Mouse (Mus musculus) heart, embryonic 11.5 days (tissue): ENCODE results near the gene Sipa1. TPM values are rescaled to one million over a fixed set of nuclear protein-coding genes. Genes with fewer than 3 reads are reported as not detected.

ENCODE experiments used
- ATAC-seq: fragments of 200-750 bp; cut with Nextera tagmentation; replicated peaks from 2 replicates; pipeline ENCODE4 v1.8.0; 2017; ENCODE audit warnings: moderate library complexity; ENCODE audit not compliant: insufficient number of reproducible peaks, low FRiP score, low TSS enrichment
- H3K27ac ChIP-seq: fragments of 300-500 bp; sonication (generic); 2 replicates; pipeline ENCODE4 v1.5.1; 2014; ENCODE audit warnings: mild to moderate bottlenecking, low read depth, low read length
- H3K27me3 ChIP-seq: fragments of 300-500 bp; sonication (generic); 2 replicates; pipeline ENCODE4 v1.6.1; 2014; ENCODE audit warnings: mild to moderate bottlenecking, low read length, mixed read lengths; ENCODE audit not compliant: control insufficient read depth, insufficient read depth
- H3K36me3 ChIP-seq: fragments of 300-500 bp; sonication (generic); 2 replicates; pipeline ENCODE4 v1.6.1; 2014; ENCODE audit warnings: mild to moderate bottlenecking, low read length, moderate library complexity, mixed read lengths; ENCODE audit not compliant: control insufficient read depth, insufficient read depth
- H3K4me1 ChIP-seq: fragments of 300-500 bp; sonication (generic); 2 replicates; pipeline ENCODE4 v1.6.1; 2014; ENCODE audit warnings: low read length; ENCODE audit not compliant: control insufficient read depth, insufficient read depth
- H3K4me2 ChIP-seq: fragments of 300-500 bp; sonication (generic); 2 replicates; pipeline ENCODE4 v1.6.1; 2014; ENCODE audit warnings: mild to moderate bottlenecking, moderate library complexity
- H3K4me3 ChIP-seq: fragments of 300-500 bp; sonication (generic); 2 replicates; pipeline ENCODE4 v1.5.1; 2014; ENCODE audit warnings: low read depth, low read length
- H3K9ac ChIP-seq: fragments of 300-500 bp; sonication (generic); 2 replicates; pipeline ENCODE4 v1.6.1; 2014; ENCODE audit warnings: mild to moderate bottlenecking, low read depth, low read length, moderate library complexity
- H3K9me3 ChIP-seq: fragments of 300-500 bp; sonication (generic); replicated peaks from 2 replicates; pipeline ENCODE4 v1.6.1; 2016; ENCODE audit warnings: low read length; ENCODE audit not compliant: control insufficient read depth
- WGBS: fragments of 180-500 bp; shearing (Covaris S2); extraction: QIAGEN DNeasy Blood & Tissue Kit; methylation state at CpG from one replicate; pipeline ENCODE4 v1.1.7; 2014; ENCODE audit not compliant: insufficient replicate concordance; 5-methylcytosine and 5-hydroxymethylcytosine counted together
- polyA plus RNA-seq: library from polyadenylated mRNA; unstranded; fragments of >200 nt; fragmentation: Nextera tagmentation; extraction: Ambion mirVana; gene quantifications from 2 replicates; pipeline ENCODE4 v1.2.1, GENCODE M21; 2014

The Sipa1 gene
- polyA plus RNA-seq, 1 experiment from 2014 or later = 15.8 TPM

DNA sequence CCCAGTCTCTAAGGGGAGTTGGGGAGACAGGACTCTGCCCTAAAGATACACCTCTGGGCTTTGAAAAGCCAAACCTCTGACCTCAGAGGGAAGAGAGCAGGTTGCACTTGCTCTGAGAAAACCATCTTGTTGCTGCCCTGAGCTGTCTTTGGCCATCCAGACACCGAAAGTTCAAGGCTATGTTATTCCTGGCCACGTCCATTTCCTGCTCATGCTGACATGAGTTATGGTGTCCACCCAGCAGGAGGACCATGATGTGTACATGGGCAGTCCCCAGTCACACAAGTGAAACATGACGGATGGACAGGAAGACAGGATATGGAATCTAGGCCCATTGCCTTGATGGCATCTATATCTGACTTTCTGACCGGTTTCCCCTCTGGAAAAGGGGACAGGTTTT lies 16.9 kb upstream of the Sipa1 start:
- H3K27me3 ChIP-seq = no peaks in the 10 kb centered on the region
- H3K9me3 ChIP-seq = no peaks in the 10 kb centered on the region
- no peaks in the 10 kb centered on the region for H3K4me1 ChIP-seq
- H3K36me3 ChIP-seq = peaks cover 56% of the 10 kb centered on the region
- H3K9ac ChIP-seq = no peak overlapping the region
- H3K4me2 ChIP-seq = no peak overlapping the region
- H3K27ac ChIP-seq = no peak overlapping the region
- no peak overlapping the region for H3K4me3 ChIP-seq
- no peak for ATAC-seq
- 83% methylated on average over 4 of the region's 4 CpGs for WGBS

DNA sequence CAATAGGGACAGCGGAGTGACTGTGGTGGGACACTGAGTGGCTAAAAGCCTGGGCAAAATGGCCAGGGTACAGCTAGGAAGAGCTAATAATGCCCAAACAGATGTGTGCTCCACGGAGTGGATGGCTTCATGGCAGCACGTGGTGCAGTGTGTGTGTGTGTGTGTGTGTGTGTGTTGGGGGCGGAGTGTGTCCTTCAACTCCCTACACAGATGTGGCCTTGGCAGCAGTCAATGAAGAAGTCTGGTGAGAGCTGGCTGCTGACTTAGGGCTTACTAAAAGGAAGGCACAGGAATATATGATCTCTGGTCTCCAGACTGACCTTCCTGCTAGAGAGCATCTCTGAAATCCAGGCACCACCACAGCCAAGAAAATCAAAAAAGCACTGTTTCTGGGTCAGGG lies 4.9 kb upstream of the Sipa1 start:
- H3K27me3 ChIP-seq = no peaks in the 10 kb centered on the region
- H3K4me1 ChIP-seq = peaks cover 11% of the 10 kb centered on the region; the same call in 1 of the 2 replicates
- H3K9me3 ChIP-seq = no peaks in the 10 kb centered on the region
- WGBS = 86% methylated on average over 4 of the region's 4 CpGs
- H3K36me3 ChIP-seq = peaks cover 45% of the 10 kb centered on the region
- no peak overlapping the region for H3K9ac ChIP-seq
- H3K4me2 ChIP-seq = no peak overlapping the region
- H3K27ac ChIP-seq = no peak overlapping the region
- no peak for ATAC-seq
- H3K4me3 ChIP-seq = no peak overlapping the region

DNA sequence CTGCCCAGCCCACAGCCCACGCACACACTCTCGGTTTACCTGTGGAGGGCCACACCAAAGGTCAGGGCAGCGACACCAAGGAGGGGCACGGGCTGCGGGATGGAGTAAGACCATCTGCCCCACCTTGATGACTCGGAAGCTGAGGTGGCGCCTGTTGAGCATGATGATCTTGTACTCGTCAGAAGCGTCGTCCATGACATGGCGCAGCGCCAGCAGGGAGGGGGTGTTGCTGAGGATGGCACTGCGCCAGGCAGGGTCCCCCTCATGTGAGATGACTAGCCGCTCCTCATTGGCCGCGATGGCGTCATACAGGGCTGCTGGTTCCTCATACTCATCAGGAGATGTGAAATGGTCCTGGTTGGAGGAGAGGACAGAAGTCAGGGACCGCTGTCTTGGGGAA lies 2.9 kb upstream of the Sipa1 start:
- Histone ChIP-seq H3K9ac (no peak overlapping the region), H3K4me1 (peaks cover 25% of the 10 kb centered on the region), H3K4me3 (no peak overlapping the region), H3K4me2 (no peak overlapping the region), H3K27me3 (no peaks in the 10 kb centered on the region), H3K9me3 (no peaks in the 10 kb centered on the region), H3K27ac (no peak overlapping the region), H3K36me3 (peaks cover 31% of the 10 kb centered on the region)
- WGBS = 92% methylated on average over 18 of the region's 18 CpGs
- ATAC-seq = no peak

DNA sequence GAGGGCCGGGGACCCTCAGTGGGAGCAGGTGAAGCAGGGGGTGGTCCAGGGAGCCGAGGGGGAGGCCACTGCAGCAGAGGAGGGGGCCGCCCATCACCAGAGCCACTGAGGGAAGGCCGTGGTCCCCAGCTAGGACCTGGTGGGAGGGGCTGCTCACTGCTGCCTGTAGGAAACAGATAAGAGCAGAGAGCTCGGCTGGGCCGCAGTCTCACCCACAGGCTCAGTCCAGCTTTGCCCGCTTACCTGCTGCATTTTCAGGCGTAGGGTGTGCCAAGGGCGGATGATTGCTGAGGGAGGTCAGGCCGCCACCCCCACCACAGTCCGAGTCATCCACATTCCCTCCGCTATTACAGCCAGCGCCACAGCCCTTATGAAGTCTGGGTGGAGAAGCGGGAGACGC lies 2.0 kb upstream of the Sipa1 start:
- H3K36me3 ChIP-seq = peaks cover 27% of the 10 kb centered on the region
- no peak overlapping the region for H3K4me3 ChIP-seq
- H3K4me1 ChIP-seq = peaks cover 28% of the 10 kb centered on the region
- H3K9ac ChIP-seq = peak overlapping the region; percentile 18; the same call in 1 of the 2 replicates
- WGBS = 60% methylated on average over 15 of the region's 15 CpGs
- H3K27me3 ChIP-seq = no peaks in the 10 kb centered on the region
- peak overlapping the region; percentile 11 for H3K27ac ChIP-seq
- H3K4me2 ChIP-seq = peak overlapping the region; percentile 19; the same call in 1 of the 2 replicates
- ATAC-seq = peak; percentile 71
- no peaks in the 10 kb centered on the region for H3K9me3 ChIP-seq

DNA sequence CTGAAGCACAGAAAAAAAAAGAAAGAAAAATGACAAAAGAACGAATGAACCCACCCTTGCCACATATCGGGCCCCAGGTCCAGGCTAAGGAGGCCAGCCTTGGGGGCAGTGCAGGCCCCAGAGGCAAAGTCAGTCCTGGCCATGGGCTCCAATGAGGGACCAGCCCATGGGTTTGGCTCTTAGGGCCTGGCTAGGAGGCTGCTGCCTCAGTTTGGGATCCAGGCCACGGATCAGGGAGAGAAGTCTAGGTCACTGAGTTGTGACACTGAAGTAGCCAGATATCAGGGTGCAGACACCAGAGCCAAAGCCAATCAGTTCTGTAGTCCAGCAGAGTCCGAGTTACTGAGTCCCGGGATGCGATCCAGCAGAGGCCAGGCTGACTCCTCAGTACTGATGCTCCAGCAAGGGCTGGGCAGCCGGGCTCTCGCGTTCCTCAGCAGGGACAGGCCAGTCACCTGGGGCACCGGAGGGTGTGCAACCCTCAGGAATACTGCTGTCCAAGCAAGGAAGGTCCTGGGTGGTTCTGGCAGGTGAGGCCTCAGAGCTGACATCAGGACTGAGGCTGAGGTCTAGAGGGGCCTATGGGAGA lies 1.3 kb upstream of the Sipa1 start:
- peaks cover 28% of the 10 kb centered on the region for H3K4me1 ChIP-seq

DNA sequence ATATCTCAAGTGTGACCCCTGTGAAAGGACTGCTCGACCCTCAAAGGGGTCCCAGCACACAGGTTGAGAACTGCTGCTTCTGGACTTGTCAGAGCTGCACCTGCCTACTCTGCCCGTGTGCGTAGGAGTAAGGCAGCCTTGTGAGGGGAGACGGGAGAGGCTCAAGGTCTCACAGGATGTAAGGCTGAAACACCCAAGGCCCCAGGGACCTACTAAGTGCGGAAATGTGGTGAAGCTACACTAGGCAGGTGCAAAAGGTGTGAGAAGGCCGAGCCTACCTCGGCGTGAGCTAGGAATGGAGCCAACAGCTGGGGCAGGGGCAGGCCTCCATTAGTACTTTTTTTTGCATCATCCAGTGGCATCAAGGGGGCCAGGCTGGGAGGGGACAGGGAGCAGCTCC lies 1.2 kb downstream of the Sipa1 start:
- Histone ChIP-seq H3K4me1 (peaks cover 28% of the 10 kb centered on the region), H3K27ac (peak overlapping the region; percentile 86), H3K9ac (peak overlapping the region; percentile 72), H3K36me3 (peaks cover 26% of the 10 kb centered on the region), H3K4me3 (peak overlapping the region; percentile 55), H3K27me3 (no peaks in the 10 kb centered on the region), H3K4me2 (peak overlapping the region; percentile 83), H3K9me3 (no peaks in the 10 kb centered on the region)
- ATAC-seq = no peak
- 64% methylated on average over 8 of the region's 8 CpGs for WGBS

More for the DNA sequence above, 1.3 kb upstream of the Sipa1 start:
- 83% methylated on average over 10 of the region's 10 CpGs for WGBS
- no peaks in the 10 kb centered on the region for H3K9me3 ChIP-seq
- no peaks in the 10 kb centered on the region for H3K27me3 ChIP-seq
- peaks cover 27% of the 10 kb centered on the region for H3K36me3 ChIP-seq
- H3K27ac ChIP-seq = no peak overlapping the region
- no peak overlapping the region for H3K4me3 ChIP-seq
- H3K4me2 ChIP-seq = no peak overlapping the region; the same call in 1 of the 2 replicates
- H3K9ac ChIP-seq = no peak overlapping the region
- no peak for ATAC-seq

DNA sequence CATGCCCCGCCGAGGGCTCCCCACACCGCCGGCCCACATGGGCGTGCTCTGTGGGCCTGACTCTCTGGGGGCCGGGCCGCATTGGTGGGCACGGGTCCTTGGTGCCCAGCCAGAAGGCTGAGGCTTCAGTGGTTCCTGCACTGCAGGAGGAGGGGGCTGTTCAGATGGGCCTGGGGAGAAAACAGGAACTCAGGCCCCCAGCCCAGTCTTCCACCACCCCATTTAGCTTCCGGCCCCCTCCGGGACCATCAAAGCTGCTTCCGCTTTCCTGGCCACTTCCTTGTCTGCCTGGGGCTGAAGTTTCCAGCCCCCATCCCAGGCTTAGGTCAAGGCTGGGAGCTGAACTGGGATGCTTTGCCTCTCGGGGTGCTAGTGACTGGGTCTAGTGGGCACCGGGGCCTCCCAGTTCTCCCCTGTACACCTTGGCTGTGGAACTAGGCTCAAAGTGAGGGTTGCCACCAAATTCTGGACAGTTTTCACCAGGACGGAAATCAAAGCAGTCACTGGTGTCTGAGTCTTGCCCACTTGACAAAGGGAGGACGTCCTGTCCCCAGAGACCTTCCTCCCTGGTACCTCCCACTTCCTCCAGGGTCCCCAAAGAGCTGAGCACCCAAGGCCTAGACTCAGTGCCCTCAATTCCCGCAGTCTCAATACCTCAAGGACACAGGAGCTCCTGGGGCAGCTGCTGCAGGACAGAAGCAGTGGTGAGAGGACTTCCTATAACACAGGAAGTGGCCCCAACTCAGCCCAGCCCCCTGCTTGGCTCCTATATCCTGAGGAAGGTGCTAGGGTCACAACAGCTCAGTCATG lies 2.4 kb downstream of the Sipa1 start:
- Histone ChIP-seq H3K4me3 (peak overlapping the region; percentile 10; the same call in 1 of the 2 replicates), H3K4me2 (peak overlapping the region; percentile 83), H3K36me3 (peaks cover 16% of the 10 kb centered on the region), H3K9me3 (no peaks in the 10 kb centered on the region), H3K9ac (peak overlapping the region; percentile 49; the same call in 1 of the 2 replicates), H3K27ac (peak overlapping the region; percentile 38), H3K4me1 (peaks cover 28% of the 10 kb centered on the region), H3K27me3 (peaks cover 7% of the 10 kb centered on the region; the same call in 1 of the 2 replicates)
- ATAC-seq = no peak
- WGBS = 67% methylated on average over 16 of the region's 16 CpGs

DNA sequence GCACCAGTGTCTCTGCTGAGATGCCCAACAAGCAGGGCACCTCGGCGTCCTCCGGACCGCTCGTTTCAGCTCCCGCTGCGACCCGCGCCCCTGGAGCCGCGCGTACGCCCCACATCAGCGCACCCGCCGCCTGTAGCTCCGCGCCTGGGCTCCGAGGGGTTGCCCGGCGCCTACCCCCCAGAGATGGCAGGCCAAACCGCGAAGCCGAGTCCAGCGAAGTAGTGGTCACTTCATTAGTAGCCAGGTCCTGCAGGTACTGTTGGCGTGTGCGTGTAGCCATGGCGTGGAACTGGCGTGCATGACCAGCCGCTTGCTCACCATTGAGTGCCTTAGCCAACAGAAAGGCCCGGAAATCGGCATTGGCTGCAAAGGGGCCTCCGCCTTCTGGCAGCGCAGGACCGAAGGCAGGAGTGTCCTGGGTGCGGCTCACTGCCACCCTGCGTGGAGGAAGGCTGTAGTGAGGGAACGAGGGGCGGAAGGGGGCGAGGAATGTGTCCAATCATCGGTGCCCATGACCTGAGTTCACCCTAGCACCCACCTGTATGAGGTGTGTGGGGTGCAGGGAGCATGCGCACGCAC lies 8.7 kb downstream of the Sipa1 start:
- Histone ChIP-seq H3K27me3 (peaks cover 22% of the 10 kb centered on the region), H3K4me1 (peaks cover 12% of the 10 kb centered on the region), H3K27ac (no peak overlapping the region), H3K9me3 (no peaks in the 10 kb centered on the region), H3K9ac (peak overlapping the region; percentile 49), H3K36me3 (peaks cover 8% of the 10 kb centered on the region), H3K4me2 (peak overlapping the region; percentile 83), H3K4me3 (peak overlapping the region; percentile 47)
- ATAC-seq = no peak
- WGBS = 19% methylated on average over 43 of the region's 43 CpGs
